Mouse (Mus musculus) inflammation-experienced regulatory T-cells, adult 6 months (primary cell): ENCODE data around the gene B4galt5. TPM values are rescaled to one million over a fixed set of nuclear protein-coding genes. Genes with fewer than 3 reads are reported as not detected.
"Not testable (repeated sequence)": the region's sequence is repeated elsewhere in the genome, so short reads cannot be mapped to it uniquely, and the experiment has no call there.

Source experiments
- ATAC-seq: one replicate; pipeline ENCODE4 v1.8.0; 2017
- polyA plus RNA-seq, 3 experiments: library from polyadenylated mRNA; unstranded; fragments of 100-300 nt; shearing (Covaris generic); gene quantifications; one replicate each; pipeline ENCODE4 v1.2.1; 2017

Gene B4galt5
- polyA plus RNA-seq, result 10 to 100 TPM in 1 of 3 experiments, 1 to 10 TPM in 2; 5.1 to 16.7 (median 5.2) TPM

DNA sequence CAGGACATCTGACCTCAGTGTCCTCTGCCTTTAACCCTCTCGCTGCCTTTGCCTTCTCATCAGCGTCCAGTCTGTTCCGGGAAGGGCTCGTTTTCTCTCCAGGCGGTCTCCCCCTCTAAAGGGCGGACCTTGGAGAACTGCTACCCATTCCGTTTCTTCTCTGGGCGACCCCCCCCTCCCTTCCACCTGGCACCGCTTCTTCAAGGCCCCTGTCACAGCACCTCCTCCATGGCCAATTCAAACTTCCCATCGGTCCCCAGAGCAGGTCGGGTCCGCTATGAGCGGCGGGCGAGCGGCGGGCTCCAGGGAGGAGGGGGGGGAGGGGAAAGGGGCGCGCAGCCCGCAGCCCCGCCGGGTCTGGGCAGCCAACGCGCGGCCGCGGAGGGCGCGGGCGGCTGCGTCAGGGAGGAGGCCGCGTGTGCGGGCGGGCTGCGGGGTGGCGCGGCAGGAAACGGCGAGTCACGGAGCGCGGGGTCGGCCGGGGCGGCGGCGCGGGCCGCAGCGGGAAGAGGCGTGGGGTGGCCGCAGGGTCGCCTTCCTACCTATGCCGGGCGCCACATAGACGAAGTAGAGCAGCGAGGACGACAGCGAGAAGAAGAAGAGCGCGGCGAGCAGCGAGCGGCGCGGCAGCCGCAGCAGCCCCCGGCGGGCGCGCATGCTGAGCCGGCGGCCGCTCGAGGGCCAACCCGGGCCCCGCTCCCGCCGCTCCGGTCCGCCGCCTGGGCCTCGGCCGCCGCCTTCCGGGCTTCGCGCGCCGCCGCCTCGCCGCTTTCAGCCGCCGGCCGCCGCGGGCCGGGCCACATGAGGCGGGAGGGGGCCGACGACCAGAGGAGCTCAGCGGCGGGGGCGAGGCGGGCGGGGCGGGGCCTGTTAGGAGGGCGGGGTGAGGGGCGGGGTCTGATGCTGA, at the start of gene B4galt5:
TSS of gene B4galt5 (minus strand) at position 808 of the 907 bp plus-strand sequence.
- ATAC-seq, result peak; percentile 7

DNA sequence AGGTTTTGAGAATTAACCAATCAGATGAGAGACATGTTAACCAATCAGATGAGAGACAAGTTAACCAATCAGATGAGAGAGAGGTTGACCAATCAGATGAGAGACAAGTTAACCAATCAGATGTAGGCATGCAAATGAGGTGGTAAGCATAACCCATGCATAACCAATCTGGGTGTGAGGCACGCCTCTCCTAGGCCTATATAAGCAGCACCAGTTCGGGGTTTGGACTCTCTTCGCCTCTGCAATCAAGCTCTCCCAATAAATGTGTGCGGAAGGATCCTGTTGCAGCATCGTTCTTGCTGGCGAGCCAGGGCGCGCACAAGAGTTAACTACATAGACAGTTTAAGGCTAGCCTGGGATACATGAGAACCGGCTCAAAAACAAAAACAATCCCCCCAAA, 47.4 kb upstream of the B4galt5 start:
- not testable (repeated sequence) for ATAC-seq

DNA sequence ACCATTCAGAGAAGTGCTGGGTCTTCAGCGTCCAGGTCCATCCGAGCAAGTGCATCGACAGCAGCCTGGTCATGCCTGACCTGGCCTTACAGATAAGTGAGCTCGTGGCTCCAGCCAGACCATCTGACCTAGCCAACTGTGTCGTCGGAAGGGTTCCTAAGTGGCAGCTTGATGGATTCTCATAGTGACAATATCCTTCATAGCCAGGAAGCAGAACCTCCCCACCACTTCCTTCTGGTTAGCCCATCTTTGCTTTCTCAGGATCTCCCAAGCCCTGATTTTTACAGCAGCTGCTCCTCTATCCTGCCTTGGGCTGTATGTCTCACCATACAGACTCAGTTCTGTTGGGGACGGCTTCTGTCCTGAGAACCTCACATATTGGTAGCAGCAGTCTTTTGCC, 45.4 kb upstream of the B4galt5 start:
- ATAC-seq, result no peak

DNA sequence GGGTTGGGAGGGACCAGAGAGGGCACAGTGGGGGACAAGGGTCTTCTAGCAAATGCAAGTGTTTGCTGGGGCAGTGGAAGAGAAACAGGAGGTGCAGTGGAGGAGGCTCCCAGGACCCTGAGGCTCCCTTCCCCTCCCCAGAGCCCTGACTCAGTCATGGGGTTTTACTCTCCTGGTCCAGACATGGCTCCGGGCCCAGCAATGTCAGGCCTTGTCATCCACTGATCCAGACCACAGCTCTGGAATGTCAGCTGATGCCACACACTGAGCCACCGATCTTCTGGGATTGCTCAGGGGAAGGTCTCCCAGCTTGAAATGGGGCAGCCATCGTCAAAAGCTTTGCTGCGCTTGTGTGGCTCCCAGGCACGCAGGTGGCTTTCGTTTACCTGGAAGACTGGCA, 38.0 kb upstream of the B4galt5 start:
- no peak for ATAC-seq

DNA sequence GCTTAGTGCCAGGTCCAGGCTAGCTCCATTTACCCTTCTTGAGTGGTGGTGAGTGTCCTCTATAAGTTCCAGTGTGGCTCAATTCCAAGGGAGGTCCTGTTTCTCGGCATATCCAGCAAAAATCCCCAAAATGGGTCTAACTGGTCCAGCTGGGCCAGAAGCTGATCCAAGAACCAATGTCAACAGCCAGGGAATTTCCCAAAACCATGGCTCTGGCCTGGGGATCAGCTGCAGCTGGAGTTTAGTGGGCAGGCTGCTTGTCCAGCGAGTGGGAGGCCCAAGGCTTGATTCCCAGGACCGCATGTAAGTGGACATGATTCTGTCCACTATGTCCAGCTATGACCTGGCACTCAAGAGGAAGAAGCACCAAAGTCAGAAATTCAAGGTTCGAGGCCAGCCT, 37.5 kb upstream of the B4galt5 start:
- ATAC-seq, result no peak

DNA sequence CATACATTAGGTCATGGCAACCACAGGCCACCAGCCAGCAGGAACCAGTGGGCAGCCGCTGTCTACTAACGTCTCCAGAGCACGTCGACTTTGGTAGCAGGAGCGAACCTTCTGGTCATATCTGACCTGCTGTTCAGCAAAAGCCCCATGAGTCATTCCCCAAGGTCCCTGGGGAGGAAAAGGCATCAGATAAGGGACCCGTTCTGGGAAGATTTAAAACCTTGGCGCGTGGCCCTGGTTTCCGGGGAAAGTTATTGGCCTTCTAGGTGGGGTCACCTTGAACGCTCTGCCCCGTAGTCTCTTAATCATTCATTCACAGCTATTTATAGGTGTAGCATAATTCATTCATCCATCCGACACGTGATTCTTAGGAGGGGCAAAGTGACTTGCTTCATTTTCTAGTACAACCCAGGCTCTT, 34.7 kb upstream of the B4galt5 start:
- no peak for ATAC-seq

DNA sequence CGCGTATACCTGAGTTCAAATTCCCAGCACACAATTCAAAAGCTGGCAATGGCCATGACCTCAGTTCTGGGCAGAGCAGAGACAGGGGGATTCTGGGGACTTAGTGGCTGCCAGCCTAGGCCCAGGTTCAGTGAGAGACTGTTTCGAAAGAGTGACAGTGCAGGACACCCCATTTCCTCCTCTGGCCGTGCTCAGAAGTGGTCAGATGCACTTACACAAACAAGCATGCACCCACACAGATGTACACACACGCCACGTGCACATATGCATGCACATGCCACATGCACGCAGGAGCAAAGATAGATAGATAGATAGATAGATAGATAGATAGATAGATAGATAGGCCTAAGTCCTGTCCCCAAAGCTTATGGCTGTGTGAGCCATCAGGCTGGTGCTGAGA, 33.4 kb upstream of the B4galt5 start:
- ATAC-seq, result no peak

DNA sequence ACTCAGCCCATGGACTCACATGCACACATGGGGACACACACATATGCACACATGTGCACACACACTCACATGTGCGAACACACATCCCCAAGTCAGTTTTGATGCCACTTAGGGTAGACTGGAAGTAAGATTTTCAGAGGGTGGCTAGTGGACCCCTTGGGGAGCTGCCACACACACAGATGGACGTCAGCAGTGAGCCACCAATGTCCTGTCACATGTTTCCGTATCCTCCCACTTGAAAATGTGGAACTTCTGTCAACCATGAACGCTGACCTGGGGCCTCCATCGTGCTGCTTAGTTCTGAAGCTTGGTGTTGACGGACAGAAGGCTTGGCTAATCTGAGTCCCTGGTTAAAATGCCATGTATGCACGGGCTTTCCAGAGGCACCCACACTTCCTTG, 32.6 kb upstream of the B4galt5 start:
- ATAC-seq, result no peak

DNA sequence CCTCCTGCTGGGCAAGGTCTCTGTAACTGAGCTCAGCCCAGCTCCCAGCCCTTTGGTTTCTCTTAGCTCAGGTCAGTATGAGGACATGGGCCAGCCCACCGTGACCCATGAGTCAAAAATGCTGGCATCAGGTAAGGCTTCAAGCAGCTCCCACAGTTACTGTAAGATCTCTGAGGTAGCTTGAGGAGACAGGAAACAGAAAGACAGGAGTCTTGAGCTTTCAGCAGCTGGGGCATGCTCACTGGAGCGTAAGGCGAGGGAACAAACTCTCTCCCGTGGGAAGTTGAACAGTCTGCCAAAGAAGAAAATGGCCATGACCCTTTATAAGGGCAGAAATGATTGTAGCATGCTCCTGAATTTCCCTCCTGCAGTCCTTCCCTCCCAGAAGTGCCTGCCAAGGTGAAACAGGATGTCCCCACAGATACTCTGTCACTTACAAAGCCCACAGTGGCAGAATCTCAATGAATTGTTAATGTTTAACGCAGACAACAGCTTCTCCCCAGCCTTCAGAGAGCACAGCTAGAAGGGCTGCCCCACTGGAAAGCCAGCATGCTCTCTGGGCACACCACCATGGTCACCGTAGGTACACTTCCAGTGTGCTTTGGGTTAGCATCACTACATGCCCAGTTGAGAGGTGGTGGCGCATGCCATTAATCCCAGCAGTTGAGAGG, 31.8 kb upstream of the B4galt5 start:
- no peak for ATAC-seq

DNA sequence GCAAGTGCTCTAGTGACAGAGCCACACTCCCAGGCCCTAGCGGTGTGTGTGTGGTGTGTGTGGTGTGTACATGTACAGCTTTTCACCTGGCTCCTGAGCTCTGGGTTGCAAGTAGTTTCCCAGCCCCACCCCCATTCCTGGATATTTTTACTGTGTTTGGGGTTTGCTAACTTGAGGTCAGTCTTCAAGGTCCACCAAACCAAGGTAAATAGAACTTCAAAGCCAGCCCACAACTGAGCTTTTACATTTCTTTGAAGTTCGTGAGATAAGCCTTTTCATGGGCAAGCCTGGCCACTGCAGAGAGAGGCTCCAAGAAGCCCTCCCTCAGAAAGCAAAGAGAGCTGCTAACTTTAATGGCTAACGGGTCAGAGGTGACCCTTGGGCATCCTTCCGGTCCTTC, 30.0 kb upstream of the B4galt5 start:
- no peak for ATAC-seq

DNA sequence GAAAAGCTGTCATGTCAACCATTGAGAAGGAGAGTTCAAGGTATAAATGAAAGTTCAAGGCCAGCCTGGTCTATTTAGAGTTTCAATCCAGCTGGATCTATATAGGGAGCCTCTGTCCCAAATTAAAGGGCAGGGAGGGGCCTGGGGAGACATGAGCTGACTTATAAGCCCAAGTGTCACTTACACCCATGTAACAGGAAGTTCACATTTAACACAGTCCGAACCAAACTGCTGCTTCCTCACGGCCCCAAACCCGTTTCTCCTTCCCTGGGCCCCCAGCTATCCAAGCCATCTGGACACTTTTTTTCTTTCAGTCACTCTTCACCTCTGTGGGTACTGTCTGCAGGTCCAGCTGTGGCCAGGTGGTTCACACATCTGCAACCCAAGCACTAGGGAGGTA, 28.7 kb upstream of the B4galt5 start:
- no peak for ATAC-seq

DNA sequence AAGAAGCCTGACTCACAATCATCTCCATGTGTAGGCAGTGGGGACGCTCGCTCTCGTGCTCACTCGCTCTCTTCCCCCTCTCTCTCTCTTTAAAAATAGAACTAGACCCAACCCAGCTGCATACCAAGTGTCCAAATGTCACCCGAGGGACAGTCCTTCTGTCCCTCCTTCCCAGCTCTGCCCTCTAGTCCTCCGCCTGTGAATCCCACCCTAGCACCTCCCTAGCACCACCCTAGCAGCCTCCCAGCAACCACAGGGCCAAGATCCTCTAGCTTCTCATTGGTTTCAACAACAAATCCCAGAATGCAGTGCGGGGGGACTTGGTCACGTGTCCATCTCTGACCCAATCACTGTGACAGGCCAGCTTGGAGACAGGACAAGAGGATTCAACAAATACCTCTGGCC, 27.2 kb upstream of the B4galt5 start:
- ATAC-seq, result no peak

DNA sequence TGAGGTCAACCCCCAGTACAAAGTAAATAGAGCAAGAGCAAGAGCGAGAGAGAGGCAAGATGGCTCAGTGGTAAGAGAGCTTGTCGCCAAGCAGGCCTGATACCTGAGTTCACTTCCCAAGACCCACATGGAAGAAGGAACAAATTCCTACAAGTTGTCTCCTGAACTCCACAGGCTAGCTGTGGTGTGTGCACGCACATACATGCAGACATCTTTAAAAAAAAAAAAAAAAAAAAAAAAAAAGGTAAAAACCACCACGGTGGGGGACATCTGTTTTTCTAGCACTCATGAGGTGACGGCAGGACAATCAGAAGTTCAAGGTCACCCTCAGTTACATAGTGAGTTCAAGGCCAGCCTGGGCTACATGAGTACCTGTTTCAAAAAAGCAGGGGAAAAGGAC, 26.7 kb upstream of the B4galt5 start:
- ATAC-seq, result no peak

DNA sequence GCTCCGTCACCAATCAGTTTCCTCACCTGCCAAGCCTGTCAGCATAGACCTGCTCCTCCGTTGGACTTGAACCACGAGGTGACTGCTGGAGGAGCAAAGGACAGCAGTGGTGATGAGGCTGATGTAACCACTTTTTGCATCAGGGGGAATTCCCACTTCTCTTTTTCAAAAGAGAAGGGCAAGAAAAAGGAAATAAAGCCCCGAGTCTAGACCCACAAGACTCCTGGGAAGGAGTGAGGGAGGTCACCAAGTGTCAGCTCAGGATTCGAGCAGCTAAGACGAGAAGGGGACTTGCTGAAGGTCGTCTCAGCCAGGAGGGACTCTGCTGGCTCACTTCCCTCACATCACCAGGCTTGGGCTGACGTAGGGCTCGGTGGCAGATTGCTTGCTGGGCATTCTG, 26.2 kb upstream of the B4galt5 start:
- ATAC-seq, result no peak

DNA sequence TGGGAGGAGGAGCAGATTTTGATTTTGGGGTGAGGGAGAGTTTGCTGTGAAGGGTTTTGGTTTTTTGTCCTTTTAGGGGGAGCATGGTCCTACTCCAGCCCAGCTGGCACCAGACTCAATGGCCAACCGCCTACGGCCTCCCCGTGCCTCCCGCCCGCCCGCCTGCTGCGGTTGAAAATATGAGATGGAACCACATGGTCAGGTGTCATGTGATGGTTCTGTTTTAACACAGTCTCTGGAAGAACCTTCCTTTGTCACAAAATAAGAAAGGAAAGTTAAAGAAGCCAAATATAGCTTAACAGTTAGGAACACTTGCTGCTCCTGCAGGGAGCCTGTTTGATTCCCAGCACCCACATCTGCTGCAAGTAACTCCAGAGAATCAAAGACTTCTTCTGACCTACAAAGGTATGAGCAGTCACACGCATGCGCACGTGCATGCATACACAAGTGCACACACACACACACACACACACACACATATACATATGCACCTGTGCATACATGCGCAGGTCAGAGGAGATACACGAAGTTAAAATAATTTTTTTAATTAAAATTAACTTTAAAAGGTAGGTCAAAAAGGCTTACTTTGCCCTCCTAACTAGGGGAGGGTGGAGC, 25.3 kb upstream of the B4galt5 start:
- ATAC-seq, result no peak

DNA sequence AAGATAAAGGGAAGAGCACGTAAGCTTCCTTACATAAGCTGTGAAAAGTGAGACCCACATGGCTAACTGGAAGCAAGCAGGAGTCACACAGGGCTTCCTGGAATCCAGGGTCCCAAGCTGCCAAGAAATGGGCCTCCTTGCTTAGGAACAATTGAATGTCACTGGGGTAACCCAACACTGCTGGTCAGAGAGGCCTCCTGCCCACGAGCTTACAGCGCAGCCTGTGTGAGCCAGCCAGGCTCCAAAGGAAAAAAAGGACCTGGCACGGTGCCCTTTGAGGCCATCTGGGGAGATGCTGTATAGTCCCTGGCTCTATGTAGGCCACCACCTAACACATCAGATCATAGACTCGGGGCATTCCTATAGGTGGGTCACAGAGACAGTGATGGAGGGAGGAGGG, 24.3 kb upstream of the B4galt5 start:
- no peak for ATAC-seq

DNA sequence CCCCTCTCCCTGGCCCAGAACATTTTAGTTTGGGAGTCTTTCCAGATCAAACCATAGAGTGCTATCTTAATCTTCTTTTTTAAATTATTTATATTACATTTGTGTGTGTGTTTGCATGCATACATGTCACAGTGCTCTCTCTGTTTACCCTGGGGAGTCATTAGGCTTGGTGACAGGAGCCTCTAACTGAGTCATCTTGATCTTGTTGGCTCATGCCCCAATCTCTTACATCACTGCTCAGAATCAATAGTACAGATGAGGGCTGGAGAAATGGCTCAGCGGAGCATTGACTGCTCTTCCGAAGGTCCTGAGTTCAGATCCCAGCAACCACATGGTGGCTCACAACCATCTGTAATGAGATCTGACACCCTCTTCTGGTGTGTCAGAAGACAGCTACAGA, 22.5 kb upstream of the B4galt5 start:
- ATAC-seq, result no peak

DNA sequence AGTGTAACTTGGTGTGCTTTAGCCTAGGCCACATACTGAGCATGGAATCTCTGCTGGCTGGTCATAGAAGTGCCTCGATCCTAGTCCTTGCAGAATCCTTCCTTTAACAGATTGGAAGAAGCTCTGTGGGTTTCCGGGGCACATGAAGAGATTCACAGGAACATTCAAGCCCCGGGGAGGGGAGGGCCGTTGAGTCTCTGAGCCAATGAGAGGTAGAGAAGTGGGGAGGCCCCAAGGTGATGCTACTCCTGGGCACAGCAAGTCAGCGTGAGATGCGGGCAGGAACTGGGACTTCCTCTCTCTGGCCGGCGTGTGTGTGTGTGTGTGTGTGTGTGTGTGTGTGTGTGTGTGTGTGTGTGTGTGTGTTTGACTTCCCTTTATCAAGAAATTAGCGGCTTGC, 19.3 kb upstream of the B4galt5 start:
- ATAC-seq, result peak; percentile 96

DNA sequence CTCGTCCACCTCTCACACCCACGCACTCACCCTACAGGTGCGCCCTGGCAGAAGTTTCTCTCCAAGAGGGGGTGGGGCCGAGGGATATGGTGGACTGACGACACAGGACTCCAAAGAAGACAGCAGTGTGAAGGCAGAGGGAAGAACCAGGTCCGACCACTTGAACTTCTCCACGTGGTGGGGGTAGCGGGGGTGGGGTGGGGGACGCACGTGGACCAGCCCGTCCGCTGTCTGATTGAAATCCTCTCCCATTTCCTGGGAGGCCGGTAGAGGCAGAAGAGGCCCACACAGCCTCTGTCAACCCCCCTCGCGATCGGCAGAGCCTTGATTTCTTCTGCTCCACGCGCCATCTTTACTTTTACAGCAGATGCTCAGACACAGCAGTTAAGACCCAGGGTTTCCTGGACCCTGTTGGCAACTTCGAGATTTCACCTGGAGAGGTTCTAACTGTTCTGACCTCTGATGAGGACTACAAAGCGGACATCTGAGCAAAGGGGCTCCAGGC, 18.8 kb upstream of the B4galt5 start:
- ATAC-seq, result peak; percentile 37

DNA sequence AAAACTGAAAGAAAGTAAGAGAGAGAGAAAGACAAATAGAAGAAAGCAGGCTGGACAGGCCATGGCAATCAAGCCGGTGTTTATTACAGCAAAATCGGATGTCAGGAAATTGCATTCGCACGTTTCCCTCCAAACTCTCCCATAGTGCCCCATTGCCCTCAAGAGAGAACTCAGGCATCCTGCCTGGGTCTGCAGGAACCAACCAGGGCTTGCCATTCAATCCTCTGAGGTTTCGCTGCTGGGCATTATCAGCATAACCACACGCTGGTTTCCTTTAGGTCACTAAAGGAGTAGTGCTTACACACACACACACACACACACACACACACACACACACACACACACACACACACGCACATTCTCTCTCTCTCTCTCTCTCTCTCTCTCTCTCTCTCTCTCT, 18.3 kb upstream of the B4galt5 start:
- ATAC-seq, result peak; percentile 67

DNA sequence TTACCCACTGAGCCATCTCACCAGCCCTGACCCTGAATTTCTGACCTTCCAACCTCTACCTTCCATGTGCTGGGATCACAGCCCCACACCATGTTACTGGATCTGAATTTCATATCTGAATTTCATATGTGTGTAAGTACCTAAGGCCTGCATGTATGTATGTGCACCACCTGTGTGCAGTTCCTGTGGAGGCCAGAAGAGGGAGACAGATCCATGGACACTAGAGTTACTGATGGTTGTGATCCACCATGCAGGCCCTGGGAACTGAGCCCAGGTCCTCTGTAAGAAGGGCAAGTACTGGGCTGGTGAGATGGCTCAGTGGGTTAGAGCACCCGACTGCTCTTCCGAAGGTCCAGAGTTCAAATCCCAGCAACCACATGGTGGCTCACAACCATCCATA, 16.1 kb upstream of the B4galt5 start:
- no peak for ATAC-seq

DNA sequence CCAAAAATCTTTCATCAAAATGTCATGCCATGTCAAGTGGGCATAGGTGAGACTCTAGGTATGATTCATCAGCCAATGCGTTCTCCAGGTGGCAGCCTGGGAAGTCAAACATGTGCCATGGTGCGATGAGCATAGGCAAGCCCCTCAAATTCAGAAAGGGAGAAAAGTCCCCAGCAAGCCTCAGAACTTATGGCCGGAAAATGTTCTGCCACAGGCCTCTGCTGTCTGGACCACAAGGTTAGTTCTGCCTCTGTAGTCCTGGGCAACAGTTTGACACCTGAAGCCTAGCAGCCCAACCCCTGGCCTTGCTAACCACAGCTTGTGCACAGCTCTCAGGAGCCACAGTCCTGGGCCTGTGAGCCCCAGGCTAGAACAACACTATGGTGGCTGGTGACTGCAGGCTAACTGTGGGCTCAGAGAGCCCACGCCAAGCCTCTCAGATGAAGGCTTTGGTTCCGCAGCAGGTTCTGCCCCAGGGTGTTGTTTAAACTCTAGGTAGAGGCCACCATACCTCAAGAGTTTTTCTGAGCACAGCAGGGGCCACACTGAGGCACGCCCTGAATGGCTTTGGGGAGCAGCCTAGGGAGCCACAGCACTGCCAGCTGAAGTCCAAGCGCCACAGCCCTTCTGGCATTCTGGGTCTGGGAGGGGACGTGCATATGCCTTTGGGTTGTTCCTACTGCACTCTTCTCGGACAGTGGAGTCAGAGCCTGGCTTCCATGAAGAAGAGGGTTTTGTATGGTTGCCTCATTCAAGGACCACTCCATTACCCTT, 14.5 kb upstream of the B4galt5 start:
- no peak for ATAC-seq

DNA sequence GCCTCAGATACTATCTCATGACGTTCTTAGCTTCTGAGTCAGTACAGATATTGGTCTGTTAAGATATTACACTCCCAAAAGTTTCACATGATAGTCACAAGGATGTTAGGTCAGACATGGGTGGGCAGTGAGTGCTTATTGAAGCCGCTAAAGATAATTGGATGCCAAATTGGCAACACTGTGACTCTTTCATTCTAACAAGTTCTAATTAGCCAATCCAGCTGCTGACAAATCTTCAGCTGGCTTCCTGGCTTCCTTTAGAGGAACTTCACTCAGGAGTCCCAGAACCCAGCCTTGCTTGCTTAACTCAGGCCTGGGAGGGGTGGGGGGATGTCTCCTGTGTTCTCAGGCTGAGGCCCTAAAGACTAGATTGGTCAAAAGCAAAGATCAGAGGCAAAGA, 9.5 kb upstream of the B4galt5 start:
- no peak for ATAC-seq
